Mouse (Mus musculus) gastrocnemius, postnatal 14 days (tissue): ENCODE measurements at regions not wholly inside any gene's neighbourhood (a gene's known extent, or its start where the extent isn't known, plus 50 kb on each side); places are given as distances from the start of the nearest gene placed in this dataset.

ENCODE experiments used
- DNase-seq: peaks from one replicate; pipeline ENCODE4 v3.0.0; 2021; ENCODE audit warnings: mixed read lengths
- intact Hi-C: fragments of 180-260 bp; cut with DNase I; formaldehyde crosslinking; loops from one replicate; pipeline ENCODE4 v1.15.1; 2025; ENCODE audit warnings: low total_unique reads

DNA sequence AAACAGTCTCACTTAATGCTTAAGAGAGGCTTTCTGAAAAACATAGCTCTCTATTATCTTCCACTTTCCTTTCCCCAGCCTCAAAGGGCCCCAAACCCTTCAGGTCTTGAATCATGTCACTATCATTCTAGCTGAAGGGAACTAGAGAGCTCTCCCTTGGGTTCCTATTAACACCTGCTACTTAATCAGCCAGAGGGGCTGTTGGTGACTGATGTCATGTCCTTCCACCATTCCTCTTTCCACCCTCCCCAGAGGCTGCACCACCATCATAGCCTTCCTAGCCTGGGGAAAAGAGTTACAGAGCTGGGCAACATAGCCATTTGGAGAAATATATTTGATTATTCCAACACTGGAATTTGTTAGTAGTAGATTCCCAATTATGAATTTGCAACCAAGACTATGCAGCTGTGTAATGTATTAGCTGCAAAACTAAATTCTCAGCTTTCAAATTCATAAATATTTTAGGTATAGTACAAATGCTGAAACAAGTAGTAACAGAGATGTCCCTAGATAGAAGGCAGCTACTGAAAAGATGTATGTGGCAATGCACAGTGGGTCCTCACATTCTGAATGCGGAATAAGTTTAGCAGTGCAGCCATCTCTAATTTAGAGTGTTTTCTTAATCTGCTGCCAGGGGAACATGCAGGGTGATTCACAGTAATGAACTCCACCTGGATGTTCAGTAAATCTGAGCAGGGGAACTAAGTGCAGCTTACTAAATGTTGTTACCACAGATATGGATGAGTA lies 941.5 kb upstream of the Arrdc3 start:
- intact Hi-C loops = loop anchor here (10.0 kb wide), 1 partner anchor 347 kb away; no protein-coding TSS in a partner anchor
- DNase-seq = no peak
